Mouse (Mus musculus): ENCODE data around the gene Dedd2. TPM values are rescaled to one million over a fixed set of nuclear protein-coding genes. Genes with fewer than 3 reads are reported as not detected.

Gene Dedd2
- total RNA-seq, 1 experiment from 2014 or later, result 17.6 TPM

GRCm38 (mm10) chr7:25181814-25182213 is 38.6 kb downstream of the Dedd2 start:
- ATAC-seq (replicated peaks; ENCODE audit: low read depth, poor library complexity, severe bottlenecking), result 0 out of 2 replicates have a peak, but pooled peaks have one; percentile 24

DNA sequence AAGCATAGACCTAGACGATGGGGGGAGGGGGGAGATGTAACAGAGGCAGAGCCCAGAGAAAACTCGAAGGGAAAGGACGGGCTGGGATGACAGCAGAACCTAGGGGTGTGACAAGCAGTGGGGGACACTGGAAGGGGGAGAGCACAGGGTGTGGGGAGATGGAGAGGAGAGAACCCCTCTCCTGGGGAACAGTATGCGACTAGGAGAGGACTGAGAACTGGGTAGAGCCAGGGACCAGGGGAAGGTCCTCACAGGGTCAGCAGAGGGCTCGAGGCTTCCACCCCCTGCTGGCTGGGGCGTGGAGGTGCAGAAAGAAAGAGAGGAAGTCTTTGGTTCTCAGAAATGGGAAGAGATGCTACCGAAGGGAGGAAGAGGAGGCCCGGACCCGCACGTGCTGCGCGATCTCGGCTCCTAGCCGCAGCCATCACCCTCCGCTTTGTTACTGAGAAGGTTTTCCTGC is 39.1 kb downstream of the Dedd2 start:
- ATAC-seq (replicated peaks; ENCODE audit: low read depth, poor library complexity, severe bottlenecking), result peak; percentile 81

DNA sequence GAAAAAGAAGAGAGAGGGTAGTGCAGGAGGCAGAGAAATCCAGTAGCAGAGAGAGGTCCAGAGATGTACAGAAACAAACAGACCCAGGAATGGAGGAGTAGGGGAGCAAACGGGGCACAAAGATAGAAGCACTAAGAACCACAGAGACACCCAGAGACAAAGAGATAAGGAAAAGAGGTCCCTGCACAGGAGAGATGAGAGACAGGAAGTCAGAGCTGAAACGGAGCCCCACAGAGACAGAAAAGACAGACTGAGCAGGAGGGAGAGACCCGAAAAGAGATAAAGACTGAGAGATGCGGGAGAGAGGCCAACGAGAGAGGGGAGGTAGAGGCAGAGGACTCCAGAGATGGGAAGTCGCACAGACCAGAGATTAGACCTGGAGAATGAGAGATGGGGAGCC is 39.9 kb downstream of the Dedd2 start:
- ATAC-seq (replicated peaks; ENCODE audit: low read depth, poor library complexity, severe bottlenecking), result no peak

GRCm38 (mm10) chr7:25179606-25180161 is 40.7 kb downstream of the Dedd2 start, which contains the start of gene Pou2f2:
Pou2f2 (minus strand) TSS chr7:25179726.
- peak; percentile 51 for ATAC-seq (replicated peaks; ENCODE audit: low read depth, poor library complexity, severe bottlenecking)

GRCm38 (mm10) chr7:25178787-25179605 is 41.4 kb downstream of the Dedd2 start:
- ATAC-seq (replicated peaks; ENCODE audit: low read depth, poor library complexity, severe bottlenecking), result peak; percentile 19

GRCm38 (mm10) chr7:25178317-25178716 is 42.1 kb downstream of the Dedd2 start:
- ATAC-seq (replicated peaks; ENCODE audit: low read depth, poor library complexity, severe bottlenecking), result no peak

GRCm38 (mm10) chr7:25174343-25174742 is 46.1 kb downstream of the Dedd2 start:
- ATAC-seq (replicated peaks; ENCODE audit: low read depth, poor library complexity, severe bottlenecking), result no peak

DNA sequence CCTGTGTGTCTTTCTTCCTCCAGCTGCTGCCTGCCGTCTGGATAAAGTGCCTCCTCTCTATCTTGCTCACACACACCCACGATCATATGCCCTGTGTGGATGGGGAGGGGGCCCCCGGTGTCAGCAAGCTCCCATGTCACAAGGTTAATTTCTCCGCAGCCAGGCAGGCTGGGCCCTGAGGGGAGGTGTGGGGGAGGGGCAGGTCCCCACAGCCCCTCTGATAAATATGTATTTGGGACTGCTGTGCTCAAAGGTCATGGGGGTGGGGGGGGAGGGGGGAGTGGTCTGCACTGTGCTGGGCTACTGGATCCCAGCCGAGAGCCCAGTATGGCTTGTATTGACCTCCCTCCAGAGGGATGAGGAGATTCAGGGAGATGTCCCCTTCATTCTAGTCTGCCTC is 47.7 kb downstream of the Dedd2 start:
- ATAC-seq (replicated peaks; ENCODE audit: low read depth, poor library complexity, severe bottlenecking), result no peak

GRCm38 (mm10) chr7:25170583-25170982 is 49.8 kb downstream of the Dedd2 start:
- ATAC-seq (replicated peaks; ENCODE audit: low read depth, poor library complexity, severe bottlenecking), result no peak

- ATAC-seq (replicated peaks; ENCODE audit: low read depth, poor library complexity, severe bottlenecking), result no peak
These were observed 54.3 kb downstream of the Dedd2 start for GRCm38 (mm10) chr7:25166106-25166505.

DNA sequence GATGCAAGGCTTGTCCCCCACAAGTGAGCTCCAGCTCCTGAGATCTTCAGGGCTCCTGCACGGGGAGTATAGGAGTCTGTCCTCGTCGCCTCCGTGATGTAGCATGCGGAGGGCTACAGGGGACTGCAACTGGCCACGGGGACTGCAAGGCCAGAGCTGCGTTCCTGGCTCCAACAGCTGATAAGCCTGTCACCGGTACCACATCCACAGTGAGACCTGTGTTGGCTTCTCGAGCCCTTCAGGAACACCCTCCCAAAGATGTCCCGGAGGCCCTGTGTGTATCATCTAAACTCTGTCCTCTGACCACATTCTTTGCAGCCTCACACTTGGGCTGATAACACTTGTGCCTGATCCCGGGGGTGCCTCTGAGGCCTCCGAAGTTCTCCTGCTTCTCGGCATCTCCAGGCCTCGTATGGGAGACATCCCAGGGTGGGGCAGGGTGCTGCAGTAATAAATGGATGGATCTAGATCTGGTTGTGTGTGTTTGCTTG is 64.2 kb downstream of the Dedd2 start:
- ATAC-seq (replicated peaks; ENCODE audit: low read depth, poor library complexity, severe bottlenecking), result peak; percentile 12; the same call in 1 of the 2 replicates

DNA sequence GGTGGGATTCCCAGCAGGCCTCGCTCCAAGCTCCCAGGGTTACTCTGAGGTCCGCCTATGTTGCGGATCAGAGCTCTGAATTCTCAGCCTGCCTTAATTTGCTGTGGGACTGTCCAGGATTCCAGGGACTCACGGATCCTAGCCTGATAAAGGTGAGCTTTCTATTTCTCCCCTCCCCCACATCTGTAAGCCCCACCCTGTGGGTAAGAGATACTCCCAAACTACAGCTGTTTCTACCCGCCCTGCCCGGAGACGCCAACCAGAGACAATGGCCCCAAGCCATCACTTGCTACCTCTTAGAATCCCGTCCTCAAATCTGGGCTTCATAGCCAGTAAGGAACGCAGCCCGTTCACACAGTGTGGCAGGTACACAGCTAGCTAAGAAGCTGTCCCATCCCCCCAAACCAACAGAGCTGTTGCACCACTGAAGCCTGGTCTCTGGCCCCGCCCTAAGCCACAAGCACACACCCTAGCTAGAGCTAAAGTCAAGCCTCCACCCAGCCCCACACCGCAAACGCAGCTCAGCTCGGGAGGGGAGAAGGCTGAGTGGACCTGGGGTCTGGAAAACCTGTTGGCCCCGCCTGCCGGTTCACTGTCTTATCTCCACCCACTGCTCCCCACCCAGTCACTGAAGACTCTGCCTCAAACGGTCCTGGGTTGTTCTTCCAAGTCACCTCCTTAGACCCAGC is 64.8 kb downstream of the Dedd2 start:
- peak; percentile 96 for ATAC-seq (replicated peaks; ENCODE audit: low read depth, poor library complexity, severe bottlenecking)

- no peak for ATAC-seq (replicated peaks; ENCODE audit: low read depth, poor library complexity, severe bottlenecking)
These were observed 65.8 kb downstream of the Dedd2 start for GRCm38 (mm10) chr7:25154648-25155047.

GRCm38 (mm10) chr7:25153841-25154240 is 66.6 kb downstream of the Dedd2 start:
- no peak for ATAC-seq (replicated peaks; ENCODE audit: low read depth, poor library complexity, severe bottlenecking)

GRCm38 (mm10) chr7:25151916-25152556 is 68.4 kb downstream of the Dedd2 start:
- ATAC-seq (replicated peaks; ENCODE audit: low read depth, poor library complexity, severe bottlenecking), result no peak

GRCm38 (mm10) chr7:25151009-25151408 is 69.4 kb downstream of the Dedd2 start:
- no peak for ATAC-seq (replicated peaks; ENCODE audit: low read depth, poor library complexity, severe bottlenecking)

- ATAC-seq (replicated peaks; ENCODE audit: low read depth, poor library complexity, severe bottlenecking), result peak; percentile 15; the same call in 1 of the 2 replicates
These were observed 70.2 kb downstream of the Dedd2 start for GRCm38 (mm10) chr7:25150151-25150663.

Measured in common myeloid progenitor, adult 5-6 weeks (primary cell).